Mouse (Mus musculus) retina, postnatal 7 days (tissue): ENCODE data around the gene Rnf135.
"Not testable (repeated sequence)": the region's sequence is repeated elsewhere in the genome, so short reads cannot be mapped to it uniquely, and the experiment has no call there.

Source experiments
- DNase-seq: peaks from one replicate; pipeline ENCODE4 v3.0.0-alpha.2; 2012; ENCODE audit warnings: low read depth, low spot score

The Rnf135 gene

DNA sequence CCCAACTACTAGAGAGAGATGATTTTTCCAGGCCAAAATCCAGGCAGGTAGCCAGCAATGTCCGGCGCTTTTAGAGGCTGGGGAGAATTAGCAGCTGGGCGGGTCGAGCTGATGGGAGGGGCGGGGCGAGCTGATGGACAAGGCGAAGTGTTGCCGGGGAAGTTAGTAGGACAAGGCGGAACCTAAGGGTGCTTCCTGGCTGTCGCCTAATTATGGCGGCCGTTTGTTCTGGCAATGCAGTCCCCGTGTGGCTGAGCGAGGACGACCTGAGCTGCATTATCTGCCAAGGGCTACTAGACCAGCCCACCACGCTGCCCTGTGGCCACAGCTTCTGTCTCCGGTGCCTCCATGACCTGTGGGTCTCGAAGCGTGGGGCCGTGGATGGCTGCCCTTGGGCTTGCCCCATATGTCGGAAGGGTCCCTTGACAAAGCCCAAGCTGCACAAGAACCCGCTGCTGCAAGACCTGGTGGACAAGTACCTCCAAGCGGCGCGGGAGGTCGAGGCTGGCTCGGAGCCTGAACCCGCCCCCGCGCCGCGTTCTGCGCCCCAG is at the start of gene Rnf135:
Gene Rnf135, plus strand, starts transcription at position 147 of the 551 bp plus-strand sequence.
- DNase-seq = peak; percentile 49

DNA sequence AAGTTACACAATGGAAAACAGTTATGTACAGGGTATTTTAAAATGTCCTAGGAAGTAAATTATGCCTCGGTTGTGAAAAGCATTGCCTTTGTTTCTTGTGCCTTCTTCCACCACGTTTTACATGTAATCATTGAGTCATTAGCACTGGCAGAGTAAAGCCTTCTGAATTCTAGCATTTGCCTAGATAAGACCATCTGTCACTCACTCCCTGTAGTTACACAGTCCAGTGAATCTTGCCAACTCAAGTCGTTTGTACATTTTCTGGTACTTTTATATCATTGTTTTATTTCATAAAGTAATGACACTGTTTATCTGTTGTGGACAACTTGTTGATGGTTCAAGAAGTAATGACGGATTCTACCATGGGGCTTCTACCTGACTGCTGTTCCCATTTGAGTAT is 48.9 kb upstream of the Rnf135 start:
- DNase-seq = no peak

DNA sequence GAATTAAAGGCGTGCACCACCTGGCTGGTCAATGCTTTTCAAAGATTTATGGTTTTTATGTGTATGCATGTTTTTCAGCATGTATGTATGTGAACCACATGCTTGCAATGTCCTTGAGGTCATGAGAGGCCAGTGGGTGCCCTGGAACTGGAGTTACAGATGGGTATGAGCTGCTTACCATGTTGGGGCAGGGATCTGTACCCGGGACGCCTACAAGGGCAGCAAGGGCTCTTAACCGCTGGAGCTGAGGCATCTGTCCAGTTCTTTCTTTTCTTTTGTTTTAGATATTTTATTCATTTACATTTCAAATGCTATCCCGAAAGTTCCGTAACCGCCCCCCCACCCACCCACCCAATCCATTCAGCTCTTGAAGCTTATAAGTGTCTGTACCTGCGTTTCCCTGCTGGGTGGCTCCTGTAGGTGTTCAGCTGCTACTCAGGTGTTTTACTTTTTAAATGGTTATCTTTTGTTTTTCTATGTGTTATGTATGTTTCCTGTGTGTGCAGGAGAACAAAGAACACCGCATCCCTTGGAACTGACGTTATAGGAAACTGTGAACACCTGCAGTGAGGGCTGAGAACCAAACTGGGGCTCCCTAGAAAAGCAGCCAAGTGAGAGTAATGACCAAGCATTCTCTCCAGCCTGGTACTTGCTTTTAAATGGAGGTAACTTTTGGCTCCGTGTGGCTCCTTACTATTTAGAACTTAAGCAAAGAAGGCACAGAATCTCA is 47.5 kb upstream of the Rnf135 start:
- no peak for DNase-seq

DNA sequence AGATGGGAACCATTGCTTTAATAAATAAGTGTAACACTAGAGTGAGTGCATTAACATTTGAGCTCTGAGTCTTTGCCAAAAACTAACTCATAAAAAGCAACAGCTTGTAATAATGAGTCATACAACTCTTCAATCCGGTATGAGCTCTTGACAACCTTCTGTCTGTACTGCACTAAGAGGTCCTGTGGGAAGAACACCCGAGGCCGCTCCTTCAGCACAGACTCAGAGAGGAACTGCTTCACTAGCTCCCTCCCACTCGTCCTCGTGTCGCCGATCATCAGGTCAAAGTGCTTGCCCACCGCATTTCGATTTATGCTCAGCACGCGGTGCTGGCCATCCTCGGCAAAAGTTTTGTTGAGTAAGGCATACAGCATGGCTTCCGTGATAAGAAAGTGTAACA is 46.9 kb upstream of the Rnf135 start:
- DNase-seq = no peak

DNA sequence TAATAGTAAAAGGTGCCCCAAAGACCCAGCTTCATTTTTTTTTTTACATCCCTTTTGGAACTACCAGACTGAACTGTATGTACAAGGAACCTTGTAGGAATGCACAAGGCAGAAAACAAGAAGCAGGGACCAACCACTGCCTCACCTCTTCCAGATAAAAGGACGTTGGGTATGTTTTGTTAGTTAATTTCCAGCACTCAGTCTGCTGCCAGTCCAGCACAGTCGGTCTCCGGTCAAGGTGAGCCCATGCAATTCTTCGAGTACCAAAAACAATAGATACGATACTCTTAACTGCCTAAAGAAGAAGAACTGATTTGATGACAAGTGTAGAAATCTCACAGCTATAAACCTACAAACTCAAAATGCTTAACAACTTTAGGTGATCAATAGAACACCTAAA is 45.9 kb upstream of the Rnf135 start:
- DNase-seq = no peak

DNA sequence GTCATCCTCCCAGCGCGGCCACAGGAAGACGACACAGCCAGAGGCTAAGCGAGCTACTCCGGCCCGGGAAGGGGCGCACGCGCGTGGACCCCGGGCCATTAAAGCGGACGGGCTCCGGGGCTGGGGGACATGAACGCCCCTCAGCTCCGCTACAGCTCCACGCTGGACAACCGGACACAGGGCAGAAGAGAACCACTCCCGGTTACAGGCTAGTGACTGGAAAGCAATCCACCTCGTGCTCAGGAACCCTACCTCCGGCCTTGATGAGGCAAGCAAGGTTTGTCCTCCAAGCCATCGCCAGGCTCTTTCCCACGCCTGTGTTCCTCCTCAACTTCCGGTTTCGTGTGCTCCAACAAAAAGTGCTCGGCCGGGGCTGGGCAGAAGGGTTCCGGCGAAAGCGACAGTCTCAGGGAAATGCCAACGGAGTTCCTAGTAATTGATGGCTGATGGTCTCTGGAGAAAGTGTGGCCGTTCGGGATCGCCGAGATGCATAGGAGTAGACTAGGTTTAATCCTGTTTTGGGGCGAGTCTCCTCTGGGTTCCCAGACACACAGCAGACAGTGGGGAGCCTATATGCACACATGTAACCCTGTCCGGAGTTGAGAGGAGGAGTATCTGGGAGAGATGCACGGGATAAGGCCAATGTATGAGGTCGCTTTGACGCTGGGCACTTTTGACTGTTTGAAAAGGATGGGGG is 41.7 kb upstream of the Rnf135 start, which contains the start of gene Tefm:
Gene Tefm, minus strand, starts transcription at position 351 of the 697 bp plus-strand sequence.
- peak; percentile 83 for DNase-seq

DNA sequence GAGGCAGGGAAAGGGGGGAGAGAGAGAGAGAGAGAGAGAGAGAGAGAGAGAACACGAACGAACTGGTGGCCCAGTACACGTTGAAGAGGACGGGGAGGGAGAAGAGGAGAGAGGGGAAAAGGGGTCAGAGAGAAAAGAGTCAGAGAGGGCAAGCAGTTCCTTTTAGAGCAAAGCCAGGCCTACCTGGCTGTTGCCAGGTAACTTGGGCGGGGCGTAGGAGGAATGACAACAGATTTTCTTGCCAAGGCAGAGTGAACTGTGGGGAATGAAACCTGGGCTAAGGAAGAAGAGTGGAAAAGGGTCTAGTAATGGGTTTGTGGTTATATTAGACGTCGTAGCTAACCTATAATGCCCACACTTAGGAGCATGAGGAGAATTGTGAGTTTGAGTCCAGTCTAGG is 40.8 kb upstream of the Rnf135 start:
- no peak for DNase-seq

DNA sequence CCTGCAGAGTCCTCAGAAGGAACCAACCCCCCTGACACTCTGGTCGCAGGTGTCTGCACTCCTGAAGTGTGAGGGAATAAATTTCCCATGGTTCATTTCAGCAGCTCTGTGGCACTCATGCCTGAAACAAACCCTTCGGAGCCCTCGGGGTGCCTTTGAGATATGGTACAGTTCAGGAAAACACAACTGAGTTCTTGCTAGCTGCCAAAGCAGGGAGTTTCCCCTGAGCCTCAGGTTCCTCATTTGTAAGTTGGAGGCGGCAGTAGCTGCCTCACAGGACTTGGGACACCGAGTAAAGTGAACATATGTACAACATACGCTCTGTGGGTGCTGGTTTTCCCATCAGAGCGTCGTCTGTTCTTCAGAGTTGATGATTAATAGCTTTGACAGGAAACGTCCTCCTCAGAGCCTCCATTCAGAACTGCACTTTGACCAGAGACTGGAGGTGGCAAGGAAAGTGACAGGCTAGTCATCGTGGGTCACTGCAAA is 37.8 kb upstream of the Rnf135 start:
- DNase-seq = no peak

DNA sequence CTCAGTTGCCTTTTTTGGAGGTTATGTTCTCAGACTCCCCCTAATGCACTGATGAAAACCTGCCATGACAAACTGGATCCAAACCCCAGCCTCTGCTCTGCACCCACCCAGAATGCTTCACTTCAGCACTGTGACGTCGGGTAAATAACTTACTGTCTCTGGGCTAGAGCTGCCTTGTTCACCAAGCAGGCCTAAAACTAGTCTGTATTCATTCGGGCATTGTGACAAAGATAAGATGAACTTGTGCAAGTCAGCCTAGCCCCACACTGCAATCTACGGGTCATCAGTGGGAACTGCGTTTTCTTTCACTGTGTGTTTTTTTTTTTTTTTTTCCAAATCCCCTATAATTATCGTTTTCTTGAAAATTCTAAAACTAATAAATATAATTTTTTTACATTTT is 35.9 kb upstream of the Rnf135 start:
- no peak for DNase-seq

DNA sequence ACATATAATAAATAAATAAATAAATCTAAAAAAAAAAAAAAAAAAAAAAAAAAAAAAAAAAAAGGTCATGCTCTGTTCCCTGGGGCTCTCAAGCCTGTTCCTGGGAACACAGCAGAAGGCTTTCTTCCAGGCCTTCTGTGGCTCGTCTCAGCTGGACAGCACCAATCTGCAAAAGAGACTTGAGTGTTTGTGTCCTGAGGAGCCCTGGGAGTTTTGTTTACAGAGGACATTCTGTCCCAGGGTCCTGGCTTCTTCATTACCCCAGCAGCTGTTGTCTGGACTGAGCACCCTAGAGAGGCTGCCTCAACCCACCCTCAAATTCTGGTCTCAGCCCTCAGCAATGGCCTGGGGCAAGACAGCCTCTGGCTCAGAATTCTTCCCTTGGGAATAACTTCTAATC is 35.3 kb upstream of the Rnf135 start:
- DNase-seq = no peak

DNA sequence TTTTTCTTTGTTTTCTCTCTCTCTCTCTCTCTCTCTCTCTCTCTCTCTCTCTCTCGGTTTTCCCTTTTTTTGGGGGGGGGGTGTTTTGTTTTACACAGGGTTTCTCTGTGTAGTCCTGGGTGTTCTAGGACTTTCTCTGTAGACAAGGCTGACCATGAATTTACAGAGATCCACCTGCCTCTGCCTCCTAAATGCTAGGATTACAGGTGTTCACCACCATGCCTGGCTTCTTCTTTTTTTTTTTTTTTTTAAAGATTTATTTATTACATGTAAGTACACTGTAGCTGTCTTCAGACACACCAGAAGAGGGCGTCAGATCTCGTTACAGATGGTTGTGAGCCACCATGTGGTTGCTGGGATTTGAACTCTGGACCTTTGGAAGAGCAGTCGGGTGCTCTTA is 34.7 kb upstream of the Rnf135 start:
- DNase-seq = not testable (repeated sequence)

DNA sequence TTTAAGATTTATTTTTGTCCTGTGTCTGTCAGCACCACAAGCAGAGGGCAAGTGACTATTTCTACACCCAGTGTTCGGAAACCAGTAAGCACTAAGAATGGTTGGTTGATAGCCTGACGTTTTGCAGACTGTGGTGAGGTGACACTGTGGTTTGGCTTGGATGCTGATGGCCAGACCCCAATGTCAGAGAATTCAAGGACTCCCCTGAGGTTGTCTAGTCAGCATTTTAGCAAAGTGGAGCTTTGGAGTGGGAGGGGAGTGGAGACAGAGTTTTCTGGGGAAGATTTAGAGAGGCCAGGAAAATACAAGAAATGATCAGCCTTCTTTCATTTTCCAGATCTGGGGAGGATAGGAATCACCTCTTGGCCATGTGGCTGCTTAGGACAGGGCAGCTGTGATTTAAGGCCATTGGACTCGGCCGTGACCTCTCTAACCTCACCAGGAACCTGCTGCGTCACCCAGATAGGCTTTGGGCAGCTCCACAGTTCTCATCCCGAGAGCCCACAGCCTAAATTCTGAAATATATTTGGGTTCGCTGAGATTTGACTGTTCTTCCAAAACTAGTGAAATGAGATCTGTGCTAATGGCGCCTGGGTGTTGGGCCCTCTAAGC is 34.1 kb upstream of the Rnf135 start:
- DNase-seq = no peak

DNA sequence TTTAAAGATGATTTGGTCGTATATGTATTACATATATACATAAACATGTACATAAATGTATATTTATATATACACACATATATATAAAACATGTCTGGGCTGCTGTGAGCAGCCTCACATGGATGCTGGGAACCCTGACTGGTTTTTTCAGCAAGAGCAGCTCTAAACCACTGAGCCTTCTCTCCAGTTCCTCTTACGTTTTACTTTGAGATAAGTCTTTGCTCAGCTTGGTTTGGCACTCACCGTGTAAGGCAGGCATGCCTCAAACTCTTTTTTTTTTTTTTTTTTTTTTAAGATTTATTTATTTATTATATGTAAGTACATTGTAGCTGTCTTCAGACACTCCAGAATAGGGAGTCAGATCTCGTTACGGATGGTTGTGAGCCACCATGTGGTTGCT is 33.1 kb upstream of the Rnf135 start:
- no peak for DNase-seq

DNA sequence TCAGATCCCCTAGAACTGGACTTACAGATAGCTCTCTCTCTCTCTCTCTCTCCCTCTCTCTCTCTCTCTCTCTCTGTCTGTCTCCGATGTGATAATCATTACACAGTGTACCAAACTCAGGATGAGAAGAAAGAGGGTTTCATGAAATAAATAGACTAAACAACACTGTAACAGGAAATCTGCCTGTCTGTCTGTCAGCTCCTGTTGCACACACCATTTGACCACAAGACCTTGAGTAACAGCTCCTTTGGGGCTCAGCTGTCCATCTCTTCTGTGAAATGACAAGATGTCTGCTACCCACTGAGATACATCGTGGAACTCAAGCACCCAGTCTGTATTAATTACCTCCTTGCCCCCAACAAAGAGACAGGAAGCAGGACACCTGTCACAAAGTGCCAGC is 32.1 kb upstream of the Rnf135 start:
- DNase-seq = no peak

DNA sequence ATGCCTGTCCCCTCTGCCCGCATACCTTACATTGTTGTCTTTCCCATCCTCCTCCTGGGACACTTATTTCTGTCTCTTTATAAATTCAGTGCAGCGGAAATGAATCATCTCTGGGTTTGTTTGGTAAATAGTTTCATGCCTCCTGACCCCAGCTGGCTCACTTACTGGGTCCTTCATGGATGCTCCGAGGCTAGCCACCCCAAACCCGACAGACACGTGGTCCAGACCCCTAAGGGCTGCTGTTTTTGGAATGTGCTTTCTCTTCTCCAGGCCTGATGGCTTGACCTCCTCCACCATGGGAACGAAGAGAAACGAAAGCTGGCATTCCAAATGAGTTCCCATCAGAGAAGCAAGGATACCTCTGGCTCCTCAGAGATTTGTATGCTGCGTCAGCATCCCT is 31.3 kb upstream of the Rnf135 start:
- DNase-seq = no peak

DNA sequence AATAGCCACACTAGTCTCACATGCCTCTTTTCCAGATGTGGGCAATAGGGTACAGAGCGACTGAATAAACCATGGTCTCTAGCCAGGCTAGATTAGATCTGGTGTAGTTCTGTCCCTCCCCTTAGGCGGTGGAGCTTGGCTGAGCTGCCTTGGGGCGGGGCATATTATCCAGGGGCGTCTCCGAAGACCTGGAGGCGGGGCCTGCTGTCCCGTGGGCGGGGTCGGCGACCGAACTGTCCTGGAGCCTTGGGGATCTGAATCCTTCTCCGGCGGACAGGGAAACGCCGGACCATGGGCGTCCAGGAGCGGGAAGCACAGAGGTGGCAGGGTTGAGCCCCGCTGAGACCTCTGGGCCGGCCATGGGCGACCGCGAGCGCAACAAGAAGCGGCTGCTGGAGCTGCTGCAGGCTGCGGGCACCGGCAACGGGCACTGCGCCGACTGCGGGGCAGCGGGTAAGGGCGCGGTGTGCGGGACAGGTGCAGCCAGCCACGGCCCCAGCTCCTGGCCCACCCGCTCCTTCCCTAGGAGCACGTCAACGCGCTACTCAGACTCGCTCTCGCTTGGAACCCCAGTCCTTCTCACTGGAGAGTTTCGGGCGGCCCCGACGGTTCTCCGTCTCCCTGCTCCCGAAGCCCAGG is 29.7 kb upstream of the Rnf135 start, which contains the start of gene Adap2:
Gene Adap2, plus strand, starts transcription at position 249 of the 639 bp plus-strand sequence.
- DNase-seq = peak; percentile 64

DNA sequence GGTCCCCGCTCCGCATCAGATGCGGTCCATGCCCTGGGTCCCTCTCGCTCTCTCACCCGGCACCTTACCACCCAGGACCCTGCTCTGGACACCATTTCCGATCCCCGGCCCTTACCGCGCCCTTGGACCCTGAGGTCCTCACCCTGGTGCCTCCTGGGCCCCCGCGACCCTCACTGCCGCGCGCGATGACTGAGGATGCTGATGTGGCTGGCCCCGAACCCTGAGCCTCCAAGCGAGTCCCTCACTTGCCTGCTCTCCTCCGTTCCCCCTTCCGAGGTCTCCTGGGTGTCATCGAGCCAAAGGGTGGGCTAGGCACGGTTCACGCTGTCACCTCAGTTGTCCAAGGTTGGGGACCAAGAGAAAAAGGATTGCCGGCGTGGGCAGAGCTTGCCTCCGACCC is 29.1 kb upstream of the Rnf135 start:
- no peak for DNase-seq

DNA sequence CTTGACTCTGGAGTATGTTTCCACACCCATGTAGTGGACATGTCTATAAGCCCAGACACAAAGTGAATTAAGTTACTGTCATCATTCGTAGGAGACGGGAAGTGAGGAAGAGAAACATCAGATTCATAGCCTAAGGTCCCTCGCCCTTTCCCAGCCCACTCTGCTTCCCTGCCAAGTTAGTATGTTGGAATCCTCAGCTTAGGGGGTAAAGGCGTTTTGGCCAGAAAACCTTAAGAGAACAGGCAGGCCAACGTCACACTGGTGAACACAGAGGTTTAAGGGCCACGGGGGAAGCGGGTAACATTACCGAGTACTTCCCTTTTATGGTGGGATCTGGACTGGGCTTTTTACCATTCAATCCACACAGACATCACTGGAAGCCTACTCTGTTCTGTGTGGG is 28.1 kb upstream of the Rnf135 start:
- DNase-seq = no peak

DNA sequence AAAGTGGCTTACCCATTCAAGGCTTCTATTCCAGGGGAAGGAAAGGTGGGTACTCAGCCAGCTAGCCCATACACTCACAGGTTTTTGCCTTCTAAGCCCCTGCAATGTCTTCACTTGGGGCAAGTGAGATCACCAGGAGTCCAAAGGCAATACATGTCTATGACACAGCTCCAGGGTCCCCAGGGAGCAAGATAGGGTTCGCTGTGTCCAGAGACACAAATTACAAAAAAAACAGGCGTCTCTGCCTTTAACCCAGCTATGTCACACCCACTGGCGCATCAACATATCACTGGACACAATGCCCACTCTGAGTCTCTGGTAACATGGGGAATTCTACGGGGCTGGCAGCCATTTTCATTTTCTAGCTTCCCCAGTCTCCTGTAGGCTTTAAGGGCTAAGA is 27.7 kb upstream of the Rnf135 start:
- DNase-seq = no peak

DNA sequence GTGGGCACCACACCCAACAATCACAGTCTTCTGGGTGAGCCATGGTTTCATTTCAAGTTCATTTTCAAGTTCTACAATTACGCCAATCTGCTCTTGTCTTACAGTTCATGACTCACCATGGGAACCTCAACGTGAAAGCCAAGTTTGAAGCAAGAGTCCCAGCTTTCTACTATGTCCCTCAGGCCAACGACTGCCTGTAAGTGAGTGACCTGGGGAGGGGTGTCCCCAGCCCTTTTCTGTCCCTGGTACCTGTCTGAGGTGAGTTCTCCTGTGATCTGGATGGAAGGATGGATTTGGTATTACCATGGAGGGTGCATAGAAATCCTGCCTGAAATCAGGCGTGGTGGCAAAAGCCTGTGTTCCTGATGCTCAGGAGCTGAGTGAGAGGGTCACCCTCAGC is 26.8 kb upstream of the Rnf135 start:
- DNase-seq = no peak

DNA sequence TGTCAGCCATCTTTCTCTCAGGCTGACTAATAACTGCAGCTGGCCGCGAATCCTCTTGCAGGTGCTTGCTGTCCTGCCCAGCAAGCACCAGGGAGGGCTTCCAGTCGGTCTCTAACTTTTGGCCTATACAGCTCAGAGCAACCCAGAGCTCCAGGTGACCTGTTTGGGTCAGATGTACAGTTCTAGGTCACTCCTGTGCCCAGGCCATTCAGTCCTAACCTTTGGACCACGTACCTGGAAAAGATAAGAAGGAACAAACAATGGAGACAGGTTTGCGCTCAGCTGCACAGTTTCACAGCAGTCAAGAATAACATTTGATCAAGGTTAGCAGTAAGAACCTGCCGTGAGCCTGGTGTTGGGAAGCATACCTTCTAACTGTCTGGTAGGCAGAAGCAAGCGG is 24.6 kb upstream of the Rnf135 start:
- DNase-seq = no peak

DNA sequence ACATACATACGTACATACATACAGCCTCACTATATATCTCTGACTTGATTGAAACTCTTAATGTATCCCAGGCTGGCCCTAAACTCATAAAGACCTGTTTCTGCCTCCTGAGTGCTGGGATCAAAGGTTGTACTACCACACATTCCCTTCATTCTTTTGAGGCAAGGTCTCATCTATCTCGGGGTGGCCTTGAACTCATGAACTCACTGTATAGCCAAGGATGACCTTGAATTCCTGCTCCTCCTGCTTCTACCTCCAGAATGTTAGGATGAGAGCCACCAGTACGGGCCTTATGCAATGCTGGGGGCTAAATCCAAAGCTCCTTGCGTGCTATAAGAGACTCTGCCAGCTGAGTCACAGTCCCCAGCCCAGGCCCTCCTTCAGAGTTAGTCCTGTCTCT is 22.6 kb upstream of the Rnf135 start:
- DNase-seq = no peak
